Mouse (Mus musculus): ENCODE measurements at regions not wholly inside any gene's neighbourhood (a gene's known extent, or its start where the extent isn't known, plus 50 kb on each side); places are given as distances from the start of the nearest gene placed in this dataset.

- WGBS: 74% methylated on average over 4 of the region's 4 CpGs
- Histone ChIP-seq H3K4me2 (ENCODE audit: low read length) (no peak overlapping the region), H3K9ac (ENCODE audit: low read length) (no peak overlapping the region), H3K27me3 (replicated peaks; ENCODE audit: control insufficient read depth, insufficient read depth, low read length) (no peaks in the 10 kb centered on the region), H3K4me1 (ENCODE audit: control insufficient read depth, insufficient read depth, low read length) (no peaks in the 10 kb centered on the region), H3K27ac (ENCODE audit: low read depth, low read length) (no peak overlapping the region), H3K36me3 (ENCODE audit: control insufficient read depth, insufficient read depth, low read length) (no peaks in the 10 kb centered on the region), H3K9me3 (replicated peaks; ENCODE audit: control insufficient read depth, low read length) (no peaks in the 10 kb centered on the region), H3K4me3 (ENCODE audit: low read depth, low read length) (no peak overlapping the region)
- no peak for DNase-seq (ENCODE audit: low spot score)
- ATAC-seq: no peak
These were observed 236.8 kb upstream of the Nectin3 start for GRCm38 (mm10) chr16:46735140-46735539.

GRCm38 (mm10) chr16:46728424-46728823 is 230.1 kb upstream of the Nectin3 start:
- WGBS: 83% methylated on average over 3 of the region's 3 CpGs
- H3K4me2 ChIP-seq (ENCODE audit: low read length): no peak overlapping the region
- no peaks in the 10 kb centered on the region for H3K4me1 ChIP-seq (ENCODE audit: control insufficient read depth, insufficient read depth, low read length)
- H3K9me3 ChIP-seq (replicated peaks; ENCODE audit: control insufficient read depth, low read length): no peaks in the 10 kb centered on the region
- H3K27me3 ChIP-seq (replicated peaks; ENCODE audit: control insufficient read depth, insufficient read depth, low read length): no peaks in the 10 kb centered on the region
- H3K27ac ChIP-seq (ENCODE audit: low read depth, low read length): no peak overlapping the region
- H3K4me3 ChIP-seq (ENCODE audit: low read depth, low read length): no peak overlapping the region
- DNase-seq (ENCODE audit: low spot score) (no peak), ATAC-seq (no peak)
- no peaks in the 10 kb centered on the region for H3K36me3 ChIP-seq (ENCODE audit: control insufficient read depth, insufficient read depth, low read length)
- H3K9ac ChIP-seq (ENCODE audit: low read length): no peak overlapping the region

- Histone ChIP-seq H3K4me1 (ENCODE audit: control insufficient read depth, insufficient read depth, low read length) (no peaks in the 10 kb centered on the region), H3K4me2 (ENCODE audit: low read length) (no peak overlapping the region), H3K4me3 (ENCODE audit: low read depth, low read length) (no peak overlapping the region), H3K9ac (ENCODE audit: low read length) (no peak overlapping the region), H3K36me3 (ENCODE audit: control insufficient read depth, insufficient read depth, low read length) (no peaks in the 10 kb centered on the region), H3K9me3 (replicated peaks; ENCODE audit: control insufficient read depth, low read length) (no peaks in the 10 kb centered on the region), H3K27me3 (replicated peaks; ENCODE audit: control insufficient read depth, insufficient read depth, low read length) (no peaks in the 10 kb centered on the region), H3K27ac (ENCODE audit: low read depth, low read length) (no peak overlapping the region)
- DNase-seq (ENCODE audit: low spot score): no peak
- 96% methylated on average over 4 of the region's 4 CpGs for WGBS
- no peak for ATAC-seq
These were observed 225.3 kb upstream of the Nectin3 start for GRCm38 (mm10) chr16:46723660-46724059.

- Histone ChIP-seq H3K9ac (ENCODE audit: low read length) (no peak overlapping the region), H3K27me3 (replicated peaks; ENCODE audit: control insufficient read depth, insufficient read depth, low read length) (no peaks in the 10 kb centered on the region), H3K27ac (ENCODE audit: low read depth, low read length) (no peak overlapping the region), H3K4me3 (ENCODE audit: low read depth, low read length) (no peak overlapping the region), H3K9me3 (replicated peaks; ENCODE audit: control insufficient read depth, low read length) (no peaks in the 10 kb centered on the region), H3K4me2 (ENCODE audit: low read length) (no peak overlapping the region), H3K4me1 (ENCODE audit: control insufficient read depth, insufficient read depth, low read length) (no peaks in the 10 kb centered on the region), H3K36me3 (ENCODE audit: control insufficient read depth, insufficient read depth, low read length) (no peaks in the 10 kb centered on the region)
- 64% methylated on average over 3 of the region's 3 CpGs for WGBS
- ATAC-seq: no peak
- DNase-seq (ENCODE audit: low spot score): no peak
These were observed 181.5 kb upstream of the Nectin3 start for GRCm38 (mm10) chr16:46679787-46680186.

GRCm38 (mm10) chr16:46669590-46669989 is 171.3 kb upstream of the Nectin3 start:
- Histone ChIP-seq H3K27ac (ENCODE audit: low read depth, low read length) (no peak overlapping the region), H3K4me2 (ENCODE audit: low read length) (no peak overlapping the region), H3K4me1 (ENCODE audit: control insufficient read depth, insufficient read depth, low read length) (no peaks in the 10 kb centered on the region), H3K9me3 (replicated peaks; ENCODE audit: control insufficient read depth, low read length) (no peaks in the 10 kb centered on the region), H3K4me3 (ENCODE audit: low read depth, low read length) (no peak overlapping the region), H3K9ac (ENCODE audit: low read length) (no peak overlapping the region), H3K36me3 (ENCODE audit: control insufficient read depth, insufficient read depth, low read length) (no peaks in the 10 kb centered on the region), H3K27me3 (replicated peaks; ENCODE audit: control insufficient read depth, insufficient read depth, low read length) (no peaks in the 10 kb centered on the region)
- no peak for ATAC-seq
- no peak for DNase-seq (ENCODE audit: low spot score)
- WGBS: 63% methylated on average over 3 of the region's 3 CpGs

- 72% methylated on average over 3 of the region's 3 CpGs for WGBS
- Histone ChIP-seq H3K27me3 (replicated peaks; ENCODE audit: control insufficient read depth, insufficient read depth, low read length) (no peaks in the 10 kb centered on the region), H3K4me1 (ENCODE audit: control insufficient read depth, insufficient read depth, low read length) (no peaks in the 10 kb centered on the region), H3K27ac (ENCODE audit: low read depth, low read length) (no peak overlapping the region), H3K36me3 (ENCODE audit: control insufficient read depth, insufficient read depth, low read length) (no peaks in the 10 kb centered on the region), H3K4me3 (ENCODE audit: low read depth, low read length) (no peak overlapping the region), H3K4me2 (ENCODE audit: low read length) (no peak overlapping the region), H3K9ac (ENCODE audit: low read length) (no peak overlapping the region), H3K9me3 (replicated peaks; ENCODE audit: control insufficient read depth, low read length) (no peaks in the 10 kb centered on the region)
- ATAC-seq: no peak
- DNase-seq (ENCODE audit: low spot score): no peak
These were observed 167.2 kb upstream of the Nectin3 start for GRCm38 (mm10) chr16:46665566-46665965.

- no peaks in the 10 kb centered on the region for H3K36me3 ChIP-seq (ENCODE audit: control insufficient read depth, insufficient read depth, low read length)
- H3K4me1 ChIP-seq (ENCODE audit: control insufficient read depth, insufficient read depth, low read length): no peaks in the 10 kb centered on the region
- H3K4me3 ChIP-seq (ENCODE audit: low read depth, low read length): no peak overlapping the region
- H3K27me3 ChIP-seq (replicated peaks; ENCODE audit: control insufficient read depth, insufficient read depth, low read length): no peaks in the 10 kb centered on the region
- 79% methylated on average over 4 of the region's 4 CpGs for WGBS
- no peak overlapping the region for H3K27ac ChIP-seq (ENCODE audit: low read depth, low read length)
- H3K9me3 ChIP-seq (replicated peaks; ENCODE audit: control insufficient read depth, low read length): no peaks in the 10 kb centered on the region
- no peak overlapping the region for H3K4me2 ChIP-seq (ENCODE audit: low read length)
- no peak for ATAC-seq
- H3K9ac ChIP-seq (ENCODE audit: low read length): no peak overlapping the region
- no peak for DNase-seq (ENCODE audit: low spot score)
These were observed 164.7 kb upstream of the Nectin3 start for GRCm38 (mm10) chr16:46663008-46663407.

GRCm38 (mm10) chr16:46655041-46655440 is 156.7 kb upstream of the Nectin3 start:
- ATAC-seq: no peak
- Histone ChIP-seq H3K9ac (ENCODE audit: low read length) (no peak overlapping the region), H3K27ac (ENCODE audit: low read depth, low read length) (no peak overlapping the region), H3K27me3 (replicated peaks; ENCODE audit: control insufficient read depth, insufficient read depth, low read length) (no peaks in the 10 kb centered on the region), H3K36me3 (ENCODE audit: control insufficient read depth, insufficient read depth, low read length) (no peaks in the 10 kb centered on the region), H3K4me3 (ENCODE audit: low read depth, low read length) (no peak overlapping the region), H3K4me2 (ENCODE audit: low read length) (no peak overlapping the region), H3K9me3 (replicated peaks; ENCODE audit: control insufficient read depth, low read length) (no peaks in the 10 kb centered on the region), H3K4me1 (ENCODE audit: control insufficient read depth, insufficient read depth, low read length) (no peaks in the 10 kb centered on the region)
- no peak for DNase-seq (ENCODE audit: low spot score)
- WGBS: 84% methylated on average over 4 of the region's 4 CpGs

GRCm38 (mm10) chr16:46625807-46626206 is 127.5 kb upstream of the Nectin3 start:
- H3K4me3 ChIP-seq (ENCODE audit: low read depth, low read length): no peak overlapping the region
- no peaks in the 10 kb centered on the region for H3K36me3 ChIP-seq (ENCODE audit: control insufficient read depth, insufficient read depth, low read length)
- ATAC-seq (no peak), DNase-seq (ENCODE audit: low spot score) (no peak)
- no peaks in the 10 kb centered on the region for H3K9me3 ChIP-seq (replicated peaks; ENCODE audit: control insufficient read depth, low read length)
- no peak overlapping the region for H3K4me2 ChIP-seq (ENCODE audit: low read length)
- 4% methylated on average over 2 of the region's 2 CpGs for WGBS
- H3K4me1 ChIP-seq (ENCODE audit: control insufficient read depth, insufficient read depth, low read length): no peaks in the 10 kb centered on the region
- no peaks in the 10 kb centered on the region for H3K27me3 ChIP-seq (replicated peaks; ENCODE audit: control insufficient read depth, insufficient read depth, low read length)
- no peak overlapping the region for H3K9ac ChIP-seq (ENCODE audit: low read length)
- no peak overlapping the region for H3K27ac ChIP-seq (ENCODE audit: low read depth, low read length)

GRCm38 (mm10) chr16:46623246-46623645 is 124.9 kb upstream of the Nectin3 start:
- Histone ChIP-seq H3K27ac (ENCODE audit: low read depth, low read length) (no peak overlapping the region), H3K4me2 (ENCODE audit: low read length) (no peak overlapping the region), H3K9ac (ENCODE audit: low read length) (no peak overlapping the region), H3K27me3 (replicated peaks; ENCODE audit: control insufficient read depth, insufficient read depth, low read length) (no peaks in the 10 kb centered on the region), H3K36me3 (ENCODE audit: control insufficient read depth, insufficient read depth, low read length) (no peaks in the 10 kb centered on the region), H3K4me3 (ENCODE audit: low read depth, low read length) (no peak overlapping the region), H3K9me3 (replicated peaks; ENCODE audit: control insufficient read depth, low read length) (no peaks in the 10 kb centered on the region), H3K4me1 (ENCODE audit: control insufficient read depth, insufficient read depth, low read length) (no peaks in the 10 kb centered on the region)
- ATAC-seq (no peak), DNase-seq (ENCODE audit: low spot score) (no peak)
- 85% methylated on average over 1 of the region's 1 CpGs for WGBS
